Mouse (Mus musculus): ENCODE data around the gene Herc3. TPM values are rescaled to one million over a fixed set of nuclear protein-coding genes. Genes with fewer than 3 reads are reported as not detected.
A peak's percentile ranks its signal among the peaks of the same experiment; 100 is the strongest.

Gene Herc3
- polyA plus RNA-seq, 1 experiment from 2014 or later = 13.8 TPM

DNA sequence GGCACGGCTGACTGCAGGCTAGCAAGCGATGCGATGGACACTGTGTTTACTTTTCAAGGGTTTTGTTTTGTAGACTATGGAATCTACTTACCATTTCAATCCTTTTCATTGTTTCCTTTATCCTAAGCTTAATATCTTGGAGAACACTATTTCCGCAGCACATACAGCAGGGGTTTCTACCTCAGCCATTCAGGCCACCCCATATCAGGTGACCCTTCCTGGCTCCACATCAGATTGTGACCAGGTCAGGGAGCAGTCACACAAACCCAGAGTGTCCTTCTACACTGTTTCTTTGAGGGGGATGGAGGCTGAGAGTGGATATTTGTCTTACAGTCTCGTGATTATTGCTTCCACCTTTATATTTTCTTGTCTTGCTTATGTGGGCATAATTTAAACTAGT lies 131.4 kb downstream of the Herc3 start:
- 0 out of 2 replicates have a peak, but pooled peaks cover 3% of the 10 kb centered on the region for H3K4me1 ChIP-seq (replicated peaks)
- WGBS = 83% methylated on average over 5 of the region's 5 CpGs
- no peaks in the 10 kb centered on the region for H3K27me3 ChIP-seq (replicated peaks)
- H3K36me3 ChIP-seq = no peaks in the 10 kb centered on the region
- H3K27ac ChIP-seq = no peak overlapping the region
- no peak overlapping the region for H3K4me3 ChIP-seq (replicated peaks)
- H3K9me3 ChIP-seq = no peaks in the 10 kb centered on the region
- no peak overlapping the region for H3K9ac ChIP-seq
- no peak overlapping the region for H3K4me2 ChIP-seq (replicated peaks)
- no peak for ATAC-seq

DNA sequence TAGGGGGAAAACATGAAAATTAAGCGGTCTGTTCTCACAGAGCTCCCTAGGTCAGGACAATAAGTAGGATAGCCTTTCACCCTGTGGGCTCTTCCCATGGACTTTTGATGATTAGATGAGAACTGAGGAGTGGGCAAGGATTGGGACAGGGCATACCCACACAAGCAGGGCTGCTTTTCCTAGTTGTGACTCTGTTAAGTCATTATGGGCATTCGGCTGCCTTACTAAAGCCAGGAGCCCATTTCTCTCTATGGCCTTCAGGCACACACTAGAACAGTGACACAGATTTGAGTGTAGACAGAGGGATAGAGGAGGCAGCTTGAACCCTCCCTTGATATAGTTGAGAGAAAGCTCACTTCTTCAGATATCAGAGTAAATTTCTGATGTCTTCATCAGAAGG lies 132.8 kb downstream of the Herc3 start:
- no peak for ATAC-seq
- Histone ChIP-seq H3K9me3 (no peaks in the 10 kb centered on the region), H3K4me2 (replicated peaks) (no peak overlapping the region), H3K4me3 (replicated peaks) (no peak overlapping the region), H3K27me3 (replicated peaks) (no peaks in the 10 kb centered on the region), H3K4me1 (replicated peaks) (0 out of 2 replicates have a peak, but pooled peaks cover 3% of the 10 kb centered on the region), H3K27ac (no peak overlapping the region), H3K9ac (no peak overlapping the region), H3K36me3 (no peaks in the 10 kb centered on the region)
- 90% methylated on average over 2 of the region's 2 CpGs for WGBS

DNA sequence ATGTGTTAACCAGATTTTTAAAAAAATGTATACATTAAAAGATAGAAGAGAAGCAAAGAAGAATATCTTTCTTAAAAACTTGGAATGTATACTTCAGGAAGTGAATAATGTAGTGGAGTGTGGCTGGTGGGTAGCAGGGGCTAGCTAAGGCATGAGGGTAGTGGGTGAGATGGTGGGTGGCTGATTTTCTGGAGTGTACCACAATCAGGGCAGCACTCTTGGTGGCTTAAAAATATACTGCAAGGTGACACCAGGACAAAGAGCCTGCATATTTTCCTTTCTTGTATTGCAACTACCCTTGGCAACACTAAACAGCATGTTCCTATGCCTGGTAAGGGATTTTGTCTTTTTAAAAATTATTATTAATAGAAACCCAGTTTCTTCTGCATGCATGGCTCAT lies 133.3 kb downstream of the Herc3 start:
- Histone ChIP-seq H3K36me3 (no peaks in the 10 kb centered on the region), H3K9ac (no peak overlapping the region), H3K27me3 (replicated peaks) (no peaks in the 10 kb centered on the region), H3K4me3 (replicated peaks) (no peak overlapping the region), H3K4me1 (replicated peaks) (0 out of 2 replicates have a peak, but pooled peaks cover 3% of the 10 kb centered on the region), H3K9me3 (no peaks in the 10 kb centered on the region), H3K4me2 (replicated peaks) (no peak overlapping the region), H3K27ac (no peak overlapping the region)
- no peak for ATAC-seq

DNA sequence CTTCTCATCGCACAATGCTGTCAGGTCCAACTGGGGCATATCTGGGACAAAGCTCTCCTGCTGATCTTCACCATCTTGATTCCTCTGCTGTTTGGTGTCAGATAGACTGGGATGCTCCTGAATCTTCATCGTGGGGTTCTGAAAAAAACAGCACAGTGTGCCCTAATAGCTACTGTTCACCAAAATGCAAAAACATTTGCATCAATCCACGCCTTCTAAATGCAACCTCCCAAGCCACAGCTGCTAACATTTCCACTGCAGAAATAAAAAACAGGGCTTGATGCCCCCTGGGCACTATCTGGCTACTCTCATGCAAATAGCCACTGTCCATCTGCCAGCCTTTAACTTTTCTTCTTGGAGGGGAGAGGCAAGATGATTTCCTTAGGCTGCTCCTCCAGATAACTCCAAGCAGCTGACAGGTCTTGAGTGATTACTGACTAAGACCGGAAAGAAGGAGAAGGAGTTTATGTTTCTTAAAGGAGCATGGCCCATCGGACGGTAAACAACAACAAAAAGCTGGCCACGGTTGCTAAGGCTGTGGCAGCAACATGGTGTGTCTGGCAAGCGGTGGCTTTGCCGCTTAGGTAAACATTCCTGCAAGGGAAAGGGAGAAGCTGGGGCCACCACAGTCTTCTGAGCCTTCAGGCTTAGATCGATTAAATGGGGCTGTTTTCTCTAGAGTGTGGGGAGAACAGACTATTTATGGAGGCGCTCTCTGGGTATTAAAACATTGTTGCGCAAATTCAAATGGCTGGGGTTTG lies 134.0 kb downstream of the Herc3 start:
- Histone ChIP-seq H3K4me3 (replicated peaks) (no peak overlapping the region), H3K4me2 (replicated peaks) (peak overlapping the region; percentile 7), H3K4me1 (replicated peaks) (0 out of 2 replicates have a peak, but pooled peaks cover 3% of the 10 kb centered on the region), H3K9ac (no peak overlapping the region), H3K36me3 (no peaks in the 10 kb centered on the region), H3K9me3 (no peaks in the 10 kb centered on the region), H3K27me3 (replicated peaks) (no peaks in the 10 kb centered on the region), H3K27ac (no peak overlapping the region)
- ATAC-seq = 0 out of 2 replicates have a peak, but pooled peaks have one; percentile 14
- 28% methylated on average over 12 of the region's 12 CpGs for WGBS

DNA sequence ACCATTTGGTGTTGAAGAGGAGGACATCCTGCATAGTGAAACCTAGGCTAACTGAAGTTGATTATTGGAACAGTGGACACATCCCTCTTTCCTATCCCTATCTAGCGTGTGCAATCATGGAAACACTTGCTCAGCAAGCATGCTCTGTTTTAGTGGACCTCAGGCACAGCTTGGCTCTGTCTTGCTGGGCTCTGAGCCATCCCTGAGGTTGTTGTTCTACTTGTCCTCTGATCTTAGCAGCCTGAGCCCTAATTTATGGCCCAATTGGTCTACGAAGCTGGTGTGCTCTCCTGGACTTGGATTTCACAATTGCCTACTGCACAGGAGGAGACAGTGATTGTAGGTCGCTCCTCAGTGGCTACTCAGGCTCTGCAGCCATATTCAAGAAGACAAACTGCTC lies 137.0 kb downstream of the Herc3 start:
- peak; percentile 74 for ATAC-seq
- Histone ChIP-seq H3K4me1 (replicated peaks) (0 out of 2 replicates have a peak, but pooled peaks cover 3% of the 10 kb centered on the region), H3K27me3 (replicated peaks) (no peaks in the 10 kb centered on the region), H3K9ac (no peak overlapping the region), H3K9me3 (no peaks in the 10 kb centered on the region), H3K4me2 (replicated peaks) (no peak overlapping the region), H3K27ac (0 out of 2 replicates have a peak overlapping the region, but pooled peaks have one; percentile 6), H3K36me3 (no peaks in the 10 kb centered on the region), H3K4me3 (replicated peaks) (no peak overlapping the region)
- 52% methylated on average over 3 of the region's 3 CpGs for WGBS

Other genes starting within 250 kb of the Herc3 start
- 87.1 and 87.6 TPM in 2 replicates for gene Abcg2, start 246.9 kb upstream of the Herc3 start, polyA plus RNA-seq (2015; fragmentation: Nextera tagmentation; extraction: Ambion mirVana)
- 10.3 and 14.5 TPM in 2 replicates for gene Nap1l5, start 75.6 kb downstream of the Herc3 start, polyA plus RNA-seq (2015; fragmentation: Nextera tagmentation; extraction: Ambion mirVana)
- 14.5 and 14.9 TPM in 2 replicates for gene Fam13a, start 193.1 kb downstream of the Herc3 start, polyA plus RNA-seq (2015; fragmentation: Nextera tagmentation; extraction: Ambion mirVana)